Mouse (Mus musculus): ENCODE results near the gene Vegfb. TPM values are rescaled to one million over a fixed set of nuclear protein-coding genes. Genes with fewer than 3 reads are reported as not detected.

The Vegfb gene
- polyA plus RNA-seq, 1 experiment from 2014 or later: 91.1 TPM

DNA sequence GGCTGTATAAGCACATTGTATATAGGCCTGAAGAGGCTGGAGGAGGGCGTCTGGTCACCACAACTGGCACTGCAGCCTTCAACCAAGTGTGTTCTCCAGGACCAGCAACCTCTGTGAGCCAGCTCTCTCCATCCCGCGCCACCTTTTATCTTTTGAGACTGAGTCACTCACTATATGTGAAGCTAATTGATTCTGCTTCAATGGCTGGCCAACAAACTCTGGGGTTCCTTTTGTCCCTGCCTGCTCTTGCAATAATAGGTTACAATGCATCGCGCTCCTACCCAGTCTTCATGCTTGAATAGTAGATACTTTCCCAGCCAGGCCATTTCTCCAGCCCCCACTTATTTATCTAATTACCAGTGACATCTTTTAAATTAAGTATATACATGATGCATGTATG is 3.8 kb downstream of the Vegfb start:
- Histone ChIP-seq H3K4me3 (ENCODE audit: inconsistent target) (no peak overlapping the region), H3K79me2 (ENCODE audit: inconsistent target) (peaks cover 26% of the 10 kb centered on the region), H3K27ac (no peak overlapping the region), H3K36me3 (ENCODE audit: inconsistent target) (no peaks in the 10 kb centered on the region)
- 95% methylated on average over 5 of the region's 5 CpGs for WGBS (ENCODE audit: missing documents)

DNA sequence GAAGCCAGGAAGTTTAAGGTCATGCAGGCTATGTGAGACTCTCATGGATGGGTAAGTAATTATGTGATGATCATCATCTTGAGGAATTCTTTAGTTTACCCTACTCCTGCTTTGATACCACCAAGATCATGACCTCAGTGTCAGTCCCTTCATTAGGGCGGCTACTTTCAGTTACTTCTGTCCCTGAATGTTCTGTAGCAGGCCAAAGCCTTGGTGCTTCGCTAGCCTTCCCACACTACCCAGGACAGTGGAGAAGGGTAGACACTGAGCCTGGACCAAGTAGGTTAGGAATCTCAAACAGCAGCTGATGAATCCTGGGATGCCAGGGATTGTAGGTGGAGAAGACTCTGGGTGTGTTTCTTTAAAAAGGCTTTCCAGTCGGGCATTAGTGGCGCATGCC is 6.0 kb downstream of the Vegfb start:
- 91% methylated on average over 4 of the region's 4 CpGs for WGBS (ENCODE audit: missing documents)
- Histone ChIP-seq H3K27ac (peak overlapping the region; percentile 77; the same call in 1 of the 2 replicates), H3K79me2 (ENCODE audit: inconsistent target) (peaks cover 41% of the 10 kb centered on the region), H3K36me3 (ENCODE audit: inconsistent target) (0 out of 2 replicates have a peak, but pooled peaks cover 6% of the 10 kb centered on the region), H3K4me3 (ENCODE audit: inconsistent target) (peak overlapping the region; percentile 74; the same call in 1 of the 2 replicates)

DNA sequence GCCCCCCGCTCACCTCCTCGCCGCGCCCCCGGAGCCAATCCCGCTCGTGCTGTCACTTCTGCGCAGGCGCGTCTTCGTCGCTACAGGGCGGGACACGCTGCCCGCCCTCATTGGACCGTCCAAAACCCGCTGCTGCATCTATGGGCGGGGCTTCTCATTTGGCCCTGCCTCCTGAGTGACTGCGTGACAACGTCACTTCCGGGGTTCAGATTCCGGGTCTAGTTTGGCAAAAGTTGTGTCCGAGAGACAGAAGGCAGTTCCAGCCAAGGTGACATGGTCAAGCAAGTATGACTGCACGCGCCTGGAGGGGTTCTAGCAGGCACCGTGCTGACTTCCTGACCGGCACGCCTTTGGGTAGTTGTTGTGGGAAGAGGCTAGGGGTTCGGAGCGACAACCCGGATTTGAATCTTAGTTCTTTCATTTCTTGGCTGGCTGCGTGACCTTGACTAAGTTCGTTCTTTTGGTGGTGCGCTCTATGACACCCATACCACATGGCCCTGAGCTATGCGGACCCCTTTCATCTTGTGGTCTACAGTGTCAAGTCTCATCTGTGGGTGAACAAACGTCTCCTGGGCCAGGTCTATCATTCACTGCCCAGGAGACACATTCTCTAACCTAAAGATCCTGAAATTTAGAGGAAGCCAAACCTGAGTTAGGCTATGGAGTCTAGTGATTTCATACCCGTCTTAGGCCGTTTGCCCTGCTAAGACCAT is 6.9 kb downstream of the Vegfb start, which contains the start of gene Fkbp2:
TSS of gene Fkbp2 (minus strand) at position 121 of the 713 bp plus-strand sequence.
- under 1% methylated on average over 38 of the region's 38 CpGs for WGBS (ENCODE audit: missing documents)
- H3K36me3 ChIP-seq (ENCODE audit: inconsistent target): 0 out of 2 replicates have a peak, but pooled peaks cover 6% of the 10 kb centered on the region
- peaks cover 43% of the 10 kb centered on the region for H3K79me2 ChIP-seq (ENCODE audit: inconsistent target)
- H3K27ac ChIP-seq: peak within 1 kb of the TSS; percentile 77
- H3K4me3 ChIP-seq (ENCODE audit: inconsistent target): peak within 1 kb of the TSS; percentile 74

DNA sequence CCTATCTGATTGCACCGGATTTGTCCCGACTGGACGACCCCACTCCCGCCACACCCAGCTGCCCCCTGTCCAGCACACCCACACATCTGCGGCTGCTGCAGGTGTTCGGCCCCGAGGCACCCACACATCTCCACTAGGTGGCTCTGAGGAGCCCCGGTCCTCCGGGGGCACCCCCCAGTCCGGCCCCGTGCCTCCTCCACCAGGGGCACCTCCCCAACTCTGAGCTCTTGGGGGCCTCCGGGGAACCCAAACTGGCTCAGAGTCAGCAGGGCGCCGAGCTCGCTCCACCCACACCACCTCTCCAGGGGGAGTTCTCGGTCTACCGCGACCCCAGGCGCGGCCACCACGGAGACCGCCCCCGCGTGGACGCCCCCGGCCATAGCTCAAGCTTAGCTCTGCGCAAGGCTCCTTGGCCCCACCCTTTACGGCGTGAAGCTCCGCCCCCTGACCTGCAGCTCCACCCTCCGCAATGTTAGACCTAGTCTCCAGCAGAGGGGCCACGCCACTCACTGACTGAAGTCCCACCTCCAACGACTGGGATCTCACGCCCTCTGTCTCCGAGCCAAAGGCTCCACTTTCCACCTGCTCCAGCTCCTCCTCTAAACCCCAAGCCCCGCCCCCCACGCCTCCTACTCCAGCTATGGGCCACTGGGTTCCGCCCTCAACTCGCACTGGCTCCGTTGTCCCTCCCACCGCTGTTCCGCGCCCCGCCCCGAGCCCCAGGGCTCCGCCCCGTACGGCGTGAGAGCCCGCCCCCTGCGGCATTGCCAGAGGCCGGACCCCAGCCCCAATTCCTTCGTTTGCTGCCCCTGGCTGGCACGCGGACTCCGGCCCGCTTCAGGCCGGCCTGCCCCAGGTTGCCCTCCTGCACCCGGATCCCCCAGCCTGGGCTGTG is 7.7 kb downstream of the Vegfb start:
- Histone ChIP-seq H3K27ac (peak overlapping the region; percentile 70), H3K79me2 (ENCODE audit: inconsistent target) (peaks cover 46% of the 10 kb centered on the region), H3K36me3 (ENCODE audit: inconsistent target) (0 out of 2 replicates have a peak, but pooled peaks cover 6% of the 10 kb centered on the region), H3K4me3 (ENCODE audit: inconsistent target) (peak overlapping the region; percentile 60)
- WGBS (ENCODE audit: missing documents): under 1% methylated on average over 57 of the region's 59 CpGs

DNA sequence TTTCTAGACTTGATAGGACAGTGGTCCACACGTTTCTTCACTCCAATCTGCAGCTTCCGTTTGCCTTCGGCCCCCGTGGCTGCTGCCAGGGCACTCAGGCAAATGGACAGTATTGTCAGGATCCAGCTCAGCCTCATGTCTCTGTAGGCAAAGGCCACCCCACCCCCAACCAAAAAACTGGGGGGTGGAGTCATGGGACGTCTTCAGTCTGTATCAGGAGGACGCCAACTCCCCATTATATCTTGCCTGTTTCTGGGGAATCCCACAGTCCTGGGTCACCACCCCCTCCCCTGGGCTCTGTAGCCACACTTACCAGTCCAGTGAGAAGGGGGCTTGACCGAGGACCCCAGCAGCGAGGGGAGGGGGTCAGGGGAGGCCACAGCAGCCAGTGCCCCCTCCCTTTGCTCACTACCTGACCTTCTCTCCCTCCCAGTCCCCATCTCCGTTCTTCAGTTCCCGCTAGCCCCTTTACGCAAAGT is 8.4 kb downstream of the Vegfb start:
- H3K79me2 ChIP-seq (ENCODE audit: inconsistent target): peaks cover 46% of the 10 kb centered on the region
- peak overlapping the region; percentile 60 for H3K4me3 ChIP-seq (ENCODE audit: inconsistent target)
- WGBS (ENCODE audit: missing documents): 30% methylated on average over 10 of the region's 11 CpGs
- 0 out of 2 replicates have a peak, but pooled peaks cover 6% of the 10 kb centered on the region for H3K36me3 ChIP-seq (ENCODE audit: inconsistent target)
- peak overlapping the region; percentile 70 for H3K27ac ChIP-seq

DNA sequence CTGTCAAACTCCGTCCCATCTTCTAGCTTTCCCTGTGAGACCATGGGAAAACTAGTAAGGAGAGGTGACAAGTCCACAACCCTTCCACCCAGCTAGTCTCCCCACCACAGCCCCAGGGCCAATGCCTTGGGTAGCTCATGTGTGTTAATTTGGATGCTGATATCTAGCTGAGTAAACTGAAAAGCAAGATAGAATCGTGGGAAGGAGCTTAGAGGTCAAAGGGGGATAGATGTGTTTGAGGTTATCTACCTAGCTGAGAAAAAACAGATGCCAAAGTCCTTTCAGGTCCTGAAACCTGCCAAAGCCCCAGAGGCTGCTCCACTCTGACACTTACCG is 8.8 kb downstream of the Vegfb start:
- 69% methylated on average over 3 of the region's 3 CpGs for WGBS (ENCODE audit: missing documents)
- Histone ChIP-seq H3K4me3 (ENCODE audit: inconsistent target) (peak overlapping the region; percentile 60; the same call in 1 of the 2 replicates), H3K36me3 (ENCODE audit: inconsistent target) (0 out of 2 replicates have a peak, but pooled peaks cover 6% of the 10 kb centered on the region), H3K79me2 (ENCODE audit: inconsistent target) (peaks cover 46% of the 10 kb centered on the region), H3K27ac (peak overlapping the region; percentile 70)

DNA sequence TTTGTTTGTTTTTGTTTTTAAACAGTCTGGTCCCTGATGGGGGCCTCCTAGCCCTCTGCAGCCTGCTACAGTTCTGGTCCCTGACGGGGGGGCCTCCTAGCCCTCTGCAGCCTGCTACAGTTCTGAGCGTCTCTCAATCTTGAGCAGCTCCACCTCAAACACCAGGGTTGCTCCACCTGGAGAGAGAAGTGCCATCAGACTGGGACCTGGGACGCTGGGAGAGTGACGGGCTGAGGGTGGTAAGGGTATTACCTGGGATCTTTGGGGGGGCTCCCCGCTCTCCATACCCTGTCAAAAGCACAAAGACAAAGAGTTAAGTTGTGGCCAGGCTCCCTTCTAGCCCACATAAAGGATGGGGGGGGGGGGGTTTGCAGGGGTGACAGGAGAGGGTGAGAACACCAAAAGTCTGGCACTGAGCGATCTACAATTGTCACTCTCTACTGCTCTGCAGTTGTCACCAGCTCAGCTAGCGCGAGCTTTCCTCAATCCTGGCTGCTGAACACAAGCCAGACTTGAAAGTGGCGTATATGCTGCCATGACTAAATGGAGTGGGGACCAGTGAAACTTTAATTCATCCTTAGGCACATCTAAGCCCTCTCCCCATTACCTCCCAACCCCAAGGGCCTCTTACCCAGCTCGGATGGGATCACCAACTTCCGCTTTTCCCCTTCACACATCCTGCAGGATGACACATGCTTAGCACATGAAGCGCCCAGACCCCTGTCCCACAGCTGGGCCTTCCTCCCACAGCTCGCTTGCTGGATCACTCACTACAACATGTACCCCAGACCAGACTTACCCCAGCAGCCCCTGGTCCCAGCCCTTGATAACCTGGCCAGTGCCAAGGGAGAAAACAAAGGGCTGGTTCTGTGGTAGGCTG is 9.5 kb downstream of the Vegfb start:
- Histone ChIP-seq H3K36me3 (ENCODE audit: inconsistent target) (0 out of 2 replicates have a peak, but pooled peaks cover 6% of the 10 kb centered on the region), H3K27ac (peak overlapping the region; percentile 70), H3K4me3 (ENCODE audit: inconsistent target) (no peak overlapping the region), H3K79me2 (ENCODE audit: inconsistent target) (peaks cover 46% of the 10 kb centered on the region)
- WGBS (ENCODE audit: missing documents): 81% methylated on average over 11 of the region's 13 CpGs

DNA sequence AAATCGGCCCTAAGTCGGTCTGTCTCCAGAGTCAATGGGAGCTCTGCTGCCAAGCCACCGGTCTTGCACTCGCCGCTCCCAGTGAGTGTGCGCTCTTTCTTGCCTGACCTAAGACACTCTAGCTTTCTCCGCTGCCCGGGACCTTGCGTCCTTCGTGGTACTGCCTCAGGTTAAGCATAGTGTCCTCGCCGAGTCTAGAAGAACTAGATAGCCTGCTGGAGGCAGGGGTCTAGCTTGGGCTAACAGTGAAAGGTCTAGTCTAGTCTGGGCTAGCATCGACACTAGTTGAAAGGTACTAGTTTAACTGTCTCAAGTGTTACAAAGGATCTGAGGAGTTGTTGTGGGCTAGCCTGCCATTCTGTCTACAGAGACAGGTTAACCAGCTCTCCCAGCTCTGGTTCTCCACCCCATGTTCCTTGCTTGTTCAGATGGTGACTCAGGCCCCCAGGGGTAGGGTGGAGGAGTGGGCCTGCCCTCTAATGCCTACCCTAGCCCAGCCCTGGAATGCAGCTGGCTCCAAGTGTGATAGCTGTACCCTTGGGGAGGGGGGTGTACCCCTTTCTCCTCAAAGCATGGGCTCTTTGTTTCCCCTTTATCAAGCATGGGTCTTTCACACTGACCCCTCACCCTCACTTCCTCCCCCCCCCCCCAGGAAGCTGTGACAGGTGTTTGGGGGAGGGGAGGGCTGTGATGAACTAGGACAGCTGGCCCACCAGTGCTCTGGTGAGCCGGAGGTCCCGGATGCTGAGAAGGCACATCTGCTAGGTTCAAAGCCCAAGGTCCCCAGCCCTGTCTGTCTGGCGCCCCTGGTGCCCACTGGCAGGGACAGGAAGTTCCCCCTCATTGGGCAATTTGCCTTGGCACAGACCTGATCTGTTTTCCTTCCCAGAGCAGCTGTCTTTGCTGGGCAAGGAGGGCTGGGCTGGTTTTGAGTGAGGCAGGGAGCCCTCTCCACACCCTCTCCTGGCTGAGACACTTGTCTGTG is 11.6 kb downstream of the Vegfb start, which contains the start of gene Plcb3:
TSS of gene Plcb3 (minus strand) at position 934 of the 985 bp plus-strand sequence.
- WGBS (ENCODE audit: missing documents): under 1% methylated on average over 16 of the region's 16 CpGs

DNA sequence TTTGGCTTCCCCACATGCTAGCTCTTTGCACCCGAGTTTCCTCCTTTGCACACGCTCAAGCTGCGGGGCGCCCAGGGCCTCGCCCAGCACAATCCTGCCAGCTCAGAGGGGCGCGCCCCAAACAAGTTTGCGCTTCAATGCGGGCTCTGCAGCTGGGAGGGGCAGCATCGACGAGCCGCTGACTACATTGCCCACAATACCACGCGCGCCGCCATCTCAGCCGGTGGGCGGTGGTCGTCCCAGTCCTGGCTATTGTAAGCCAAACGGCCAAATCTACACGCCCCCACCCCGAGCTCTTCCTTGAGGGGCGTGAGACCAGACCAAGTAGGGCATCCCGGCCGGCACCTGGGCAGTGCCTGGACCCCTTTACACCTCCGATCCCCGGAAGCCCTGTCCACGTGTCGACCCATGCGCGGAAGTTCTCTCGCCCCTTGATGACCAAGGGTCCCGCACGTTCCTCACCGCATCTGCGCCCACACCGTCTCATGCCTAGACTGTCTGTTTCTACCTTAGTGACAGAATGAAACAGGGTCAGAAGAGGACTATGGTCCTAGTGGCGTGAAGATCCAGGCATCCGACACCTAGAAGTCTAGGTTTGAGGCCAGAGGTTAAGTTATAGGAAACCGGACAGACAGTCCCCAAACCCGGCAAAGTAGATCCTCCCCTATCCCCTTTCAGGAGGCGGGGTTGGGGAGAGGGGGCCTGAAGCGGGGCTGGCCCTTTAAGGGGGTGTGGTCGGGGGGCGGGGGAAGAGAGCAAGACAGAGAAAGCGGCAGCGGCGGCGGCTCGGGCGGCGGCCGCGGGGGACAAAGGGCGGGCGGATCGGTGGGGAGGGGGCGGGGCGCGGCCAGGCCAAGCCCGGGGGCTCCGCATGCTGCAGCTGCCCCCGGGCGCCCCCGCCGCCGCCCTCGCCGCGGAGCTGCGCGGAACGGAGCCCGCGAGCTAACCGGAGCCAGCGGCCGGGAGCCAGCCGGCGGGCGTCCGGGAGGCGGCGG is 12.9 kb downstream of the Vegfb start, which contains the start of gene Ppp1r14b:
TSS of gene Ppp1r14b (plus strand) at position 758 of the 995 bp plus-strand sequence.
- under 1% methylated on average over 80 of the region's 84 CpGs for WGBS (ENCODE audit: missing documents)
- 0 out of 2 replicates have a peak, but pooled peaks cover 6% of the 10 kb centered on the region for H3K36me3 ChIP-seq (ENCODE audit: inconsistent target)
- peak within 1 kb of the TSS; percentile 73 for H3K27ac ChIP-seq
- H3K4me3 ChIP-seq (ENCODE audit: inconsistent target): peak within 1 kb of the TSS; percentile 89
- peaks cover 41% of the 10 kb centered on the region for H3K79me2 ChIP-seq (ENCODE audit: inconsistent target)

More for the DNA sequence above, 11.6 kb downstream of the Vegfb start, which contains the start of gene Plcb3:
- H3K36me3 ChIP-seq (ENCODE audit: inconsistent target): 0 out of 2 replicates have a peak, but pooled peaks cover 6% of the 10 kb centered on the region
- H3K79me2 ChIP-seq (ENCODE audit: inconsistent target): peaks cover 41% of the 10 kb centered on the region
- H3K27ac ChIP-seq: peak within 1 kb of the TSS; percentile 73
- peak within 1 kb of the TSS; percentile 89 for H3K4me3 ChIP-seq (ENCODE audit: inconsistent target)

DNA sequence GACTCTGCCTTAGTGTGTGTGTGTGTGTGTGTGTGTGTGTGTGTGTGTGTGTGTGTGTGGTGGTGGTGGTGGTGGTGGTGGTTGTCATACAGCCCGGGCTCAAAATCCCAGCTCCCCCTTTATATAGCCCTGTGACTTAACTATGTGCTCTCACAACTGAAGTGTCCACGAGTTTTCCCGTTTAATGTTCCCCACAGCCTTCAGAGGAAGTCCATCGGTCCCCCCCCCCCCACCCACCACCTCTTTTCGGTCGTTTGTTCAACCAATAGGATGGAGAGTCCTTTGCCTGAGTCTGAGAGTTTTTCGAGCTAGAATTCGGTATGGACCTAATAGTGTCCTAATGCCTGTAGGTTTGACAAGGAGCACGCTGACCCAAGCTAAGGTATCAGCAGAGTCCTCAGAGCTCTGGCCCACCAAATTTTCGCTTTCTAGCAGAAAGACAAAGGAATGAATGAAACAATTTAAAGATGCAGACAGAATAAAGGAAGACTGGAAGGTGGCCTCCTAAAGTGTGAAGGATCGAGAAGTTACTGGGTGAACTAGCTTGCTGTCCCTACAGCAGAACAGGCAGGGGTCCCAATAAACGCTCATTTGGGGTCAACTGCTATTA is 13.8 kb downstream of the Vegfb start:
- peak overlapping the region; percentile 65 for H3K4me3 ChIP-seq (ENCODE audit: inconsistent target)
- 0 out of 2 replicates have a peak, but pooled peaks cover 6% of the 10 kb centered on the region for H3K36me3 ChIP-seq (ENCODE audit: inconsistent target)
- 30% methylated on average over 11 of the region's 12 CpGs for WGBS (ENCODE audit: missing documents)
- H3K27ac ChIP-seq: no peak overlapping the region
- H3K79me2 ChIP-seq (ENCODE audit: inconsistent target): peaks cover 40% of the 10 kb centered on the region

DNA sequence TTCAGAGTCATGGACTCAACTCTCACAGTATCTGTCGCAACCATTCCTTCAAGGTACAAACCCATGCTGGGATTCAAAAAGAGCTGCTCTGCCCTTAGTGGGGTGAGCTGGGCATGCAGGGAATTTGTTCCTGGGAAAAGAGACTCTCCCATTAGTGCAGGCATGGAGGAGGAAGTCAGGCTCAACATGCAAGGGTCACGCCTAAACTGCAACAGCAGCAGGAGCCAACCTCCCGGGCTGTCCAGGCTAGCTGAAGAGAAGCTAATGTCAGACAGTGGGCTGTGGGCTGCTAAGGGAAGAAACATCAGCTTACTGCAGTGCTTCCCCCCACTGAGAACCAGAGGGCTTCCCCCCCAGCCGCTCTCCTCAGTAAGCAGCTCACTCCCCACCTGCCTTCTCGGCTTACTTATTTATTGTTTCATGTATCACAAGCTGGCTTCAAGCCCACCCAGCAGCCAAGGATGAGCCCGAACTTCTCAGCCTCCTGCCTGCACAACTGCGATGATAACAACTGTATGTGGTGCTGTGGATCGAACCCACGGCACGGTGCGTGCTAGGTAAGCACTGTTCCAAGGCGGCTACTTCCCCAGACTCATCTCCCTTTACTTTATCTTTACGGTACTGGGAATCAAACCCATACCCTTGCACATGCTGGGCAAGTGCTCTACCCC is 15.1 kb downstream of the Vegfb start:
- 0 out of 2 replicates have a peak, but pooled peaks cover 2% of the 10 kb centered on the region for H3K36me3 ChIP-seq (ENCODE audit: inconsistent target)
- 91% methylated on average over 13 of the region's 13 CpGs for WGBS (ENCODE audit: missing documents)

More for the DNA sequence above, 15.1 kb downstream of the Vegfb start:
- Histone ChIP-seq H3K27ac (no peak overlapping the region), H3K79me2 (ENCODE audit: inconsistent target) (peaks cover 40% of the 10 kb centered on the region), H3K4me3 (ENCODE audit: inconsistent target) (no peak overlapping the region)

Data from macrophage (primary cell).